Mouse (Mus musculus) stomach, postnatal 0 days (tissue): ENCODE data around the gene Pkd1.

Experiments used
- CTCF ChIP-seq: IDR thresholded peaks from 2 replicates; pipeline ENCODE4 v1.5.1; 2016; ENCODE audit warnings: antibody characterized with exemption, low read depth, mild to moderate bottlenecking, moderate library complexity
- EP300 ChIP-seq: optimal IDR thresholded peaks from 2 replicates; pipeline ENCODE3; 2016; ENCODE audit warnings: antibody characterized with exemption

DNA sequence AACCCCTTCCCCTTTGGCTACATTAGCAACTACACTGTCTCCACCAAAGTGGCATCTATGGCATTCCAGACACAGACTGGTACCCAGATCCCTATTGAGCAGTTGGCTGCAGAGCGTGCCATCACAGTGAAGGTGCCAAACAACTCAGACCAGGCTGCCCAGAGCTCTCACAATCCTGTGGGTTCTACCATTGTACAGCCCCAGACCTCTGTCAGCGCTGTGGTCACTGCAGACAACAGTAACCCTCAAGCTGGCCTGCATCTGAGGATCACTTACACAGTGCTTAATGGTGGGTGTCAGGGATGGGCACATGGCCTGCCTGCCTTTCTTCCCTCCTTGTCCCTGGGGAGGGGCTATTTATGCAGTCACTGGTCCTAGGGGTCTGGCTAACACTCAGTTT is 30.7 kb downstream of the Pkd1 start:
- TF ChIP-seq EP300 = no peak
- TF ChIP-seq CTCF = no peak
